Mouse (Mus musculus): ENCODE measurements around the gene Utrn. TPM values are rescaled to one million over a fixed set of nuclear protein-coding genes. Genes with fewer than 3 reads are reported as not detected.

The Utrn gene
- polyA plus RNA-seq, 1 experiment from 2014 or later = 89.8 TPM

DNA sequence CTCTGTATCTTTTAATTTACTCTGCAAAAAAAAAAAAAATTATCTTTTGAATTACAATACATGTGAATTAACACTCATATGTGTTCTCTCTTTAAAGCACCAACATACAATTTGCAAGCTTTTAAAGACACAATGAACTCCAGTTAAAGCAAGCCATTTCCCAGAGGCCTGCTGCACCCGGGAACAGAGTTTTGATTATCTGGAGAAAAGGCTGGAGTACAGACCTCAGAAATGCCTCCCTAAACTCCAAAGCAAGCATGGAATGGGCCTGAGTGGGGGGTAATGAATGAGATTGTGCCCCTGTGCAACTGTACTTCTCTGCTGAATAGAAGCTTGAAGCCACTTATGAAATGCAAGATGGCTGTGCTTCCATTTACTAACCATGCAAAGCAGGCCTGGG lies 281.8 kb downstream of the Utrn start:
- Histone ChIP-seq H3K4me3 (replicated peaks) (no peak overlapping the region), H3K27ac (replicated peaks) (no peak overlapping the region), H3K9me3 (replicated peaks) (no peaks in the 10 kb centered on the region), H3K4me1 (no peaks in the 10 kb centered on the region), H3K27me3 (no peaks in the 10 kb centered on the region), H3K36me3 (no peaks in the 10 kb centered on the region), H3K4me2 (replicated peaks) (no peak overlapping the region), H3K9ac (no peak overlapping the region)
- ATAC-seq (ENCODE audit: insufficient number of reproducible peaks, low FRiP score, low TSS enrichment, low read depth) = no peak
- 72% methylated on average over 1 of the region's 1 CpGs for WGBS

DNA sequence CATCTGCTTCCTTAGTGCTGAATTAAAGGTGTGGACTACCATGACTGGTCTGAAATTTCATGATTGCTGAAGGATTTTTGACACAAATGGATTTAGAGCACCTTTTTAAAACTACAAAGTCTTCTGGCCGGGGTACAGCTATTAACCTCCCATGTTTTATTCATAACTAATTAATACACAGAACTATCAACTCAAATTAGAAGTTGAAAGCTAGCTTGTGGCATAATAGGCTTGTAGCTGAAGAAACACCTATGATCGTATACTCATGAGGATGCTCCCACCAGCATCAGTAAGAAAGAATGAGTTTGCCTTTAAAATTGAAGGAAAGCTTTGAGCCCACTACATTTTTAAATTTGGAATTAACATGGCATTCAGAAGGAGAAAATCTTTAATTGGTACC lies 282.3 kb downstream of the Utrn start:
- Histone ChIP-seq H3K36me3 (no peaks in the 10 kb centered on the region), H3K9ac (no peak overlapping the region), H3K27ac (replicated peaks) (no peak overlapping the region), H3K27me3 (no peaks in the 10 kb centered on the region), H3K9me3 (replicated peaks) (no peaks in the 10 kb centered on the region), H3K4me2 (replicated peaks) (no peak overlapping the region), H3K4me3 (replicated peaks) (no peak overlapping the region), H3K4me1 (no peaks in the 10 kb centered on the region)
- ATAC-seq (ENCODE audit: insufficient number of reproducible peaks, low FRiP score, low TSS enrichment, low read depth) = no peak
- WGBS = 90% methylated on average over 2 of the region's 2 CpGs

- Histone ChIP-seq H3K4me1 (no peaks in the 10 kb centered on the region), H3K4me2 (replicated peaks) (no peak overlapping the region), H3K27ac (replicated peaks) (no peak overlapping the region), H3K4me3 (replicated peaks) (no peak overlapping the region), H3K9ac (no peak overlapping the region), H3K27me3 (no peaks in the 10 kb centered on the region), H3K9me3 (replicated peaks) (no peaks in the 10 kb centered on the region), H3K36me3 (no peaks in the 10 kb centered on the region)
- 70% methylated on average over 1 of the region's 1 CpGs for WGBS
- no peak for ATAC-seq (ENCODE audit: insufficient number of reproducible peaks, low FRiP score, low TSS enrichment, low read depth)
Measured at GRCm38 (mm10) chr10:12586200-12586599, 283.0 kb downstream of the Utrn start.

GRCm38 (mm10) chr10:12583473-12583872 lies 285.7 kb downstream of the Utrn start:
- no peak overlapping the region for H3K4me2 ChIP-seq (replicated peaks)

DNA sequence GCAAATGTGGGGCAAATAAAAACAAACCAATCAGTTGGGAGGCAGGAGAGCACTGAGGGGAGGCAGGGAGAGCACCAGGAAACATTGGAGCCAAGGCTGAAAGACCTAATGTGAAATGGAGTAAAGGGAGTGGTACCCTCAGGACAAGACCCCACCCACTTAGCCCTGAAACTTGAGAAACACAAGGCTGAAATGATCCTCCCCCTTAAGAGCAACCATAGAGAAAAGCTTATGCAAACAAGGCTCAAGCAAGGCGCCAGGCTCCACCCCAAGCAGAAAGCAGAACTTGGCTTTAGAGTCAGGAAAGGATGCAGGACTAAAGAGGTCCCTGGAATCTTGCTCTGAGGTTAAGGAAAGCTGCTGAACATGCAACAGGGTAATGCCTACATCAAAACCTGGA lies 290.1 kb downstream of the Utrn start:
- no peak overlapping the region for H3K9ac ChIP-seq
- no peaks in the 10 kb centered on the region for H3K36me3 ChIP-seq
- peak; percentile 69 for ATAC-seq (ENCODE audit: insufficient number of reproducible peaks, low FRiP score, low TSS enrichment, low read depth)
- H3K27ac ChIP-seq (replicated peaks) = 0 out of 2 replicates have a peak overlapping the region, but pooled peaks have one; percentile 29
- H3K4me3 ChIP-seq (replicated peaks) = no peak overlapping the region
- H3K4me2 ChIP-seq (replicated peaks) = no peak overlapping the region
- 28% methylated on average over 1 of the region's 1 CpGs for WGBS
- no peaks in the 10 kb centered on the region for H3K27me3 ChIP-seq
- H3K4me1 ChIP-seq = peaks cover 29% of the 10 kb centered on the region
- H3K9me3 ChIP-seq (replicated peaks) = no peaks in the 10 kb centered on the region

More at GRCm38 (mm10) chr10:12583473-12583872, 285.7 kb downstream of the Utrn start:
- Histone ChIP-seq H3K27me3 (no peaks in the 10 kb centered on the region), H3K36me3 (no peaks in the 10 kb centered on the region), H3K4me3 (replicated peaks) (no peak overlapping the region), H3K27ac (replicated peaks) (no peak overlapping the region), H3K9ac (no peak overlapping the region), H3K9me3 (replicated peaks) (no peaks in the 10 kb centered on the region), H3K4me1 (peaks cover 11% of the 10 kb centered on the region)
- 97% methylated on average over 3 of the region's 3 CpGs for WGBS
- ATAC-seq (ENCODE audit: insufficient number of reproducible peaks, low FRiP score, low TSS enrichment, low read depth) = no peak

- no peak overlapping the region for H3K4me2 ChIP-seq (replicated peaks)
- no peaks in the 10 kb centered on the region for H3K27me3 ChIP-seq
- 33% methylated on average over 8 of the region's 8 CpGs for WGBS
- no peaks in the 10 kb centered on the region for H3K9me3 ChIP-seq (replicated peaks)
- no peak overlapping the region for H3K4me3 ChIP-seq (replicated peaks)
- no peak overlapping the region for H3K27ac ChIP-seq (replicated peaks)
- no peaks in the 10 kb centered on the region for H3K36me3 ChIP-seq
- no peak for ATAC-seq (ENCODE audit: insufficient number of reproducible peaks, low FRiP score, low TSS enrichment, low read depth)
- H3K9ac ChIP-seq = no peak overlapping the region
- H3K4me1 ChIP-seq = peaks cover 35% of the 10 kb centered on the region
Measured at GRCm38 (mm10) chr10:12575849-12576435, 293.2 kb downstream of the Utrn start.

DNA sequence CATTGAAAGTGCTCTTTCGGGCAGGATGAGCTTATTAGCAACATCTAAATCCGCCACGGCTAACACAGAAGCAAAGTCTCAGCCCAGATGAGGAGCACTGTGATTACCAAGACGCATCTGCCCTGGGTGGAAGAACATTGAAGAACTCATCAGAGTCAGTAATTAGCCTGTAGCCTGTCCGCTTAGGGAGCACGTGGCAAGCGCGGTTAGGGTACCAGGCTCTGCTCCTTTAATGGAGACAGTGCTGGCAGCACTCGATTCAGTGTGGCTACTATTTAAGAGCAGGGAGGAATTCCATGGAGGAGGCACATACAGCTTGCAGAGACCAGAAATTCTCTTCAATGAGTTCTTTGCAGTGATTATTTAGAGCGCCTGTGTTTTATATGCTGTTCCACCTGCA lies 294.4 kb downstream of the Utrn start:
- WGBS = 42% methylated on average over 10 of the region's 10 CpGs
- Histone ChIP-seq H3K4me1 (peaks cover 35% of the 10 kb centered on the region), H3K9ac (no peak overlapping the region), H3K36me3 (no peaks in the 10 kb centered on the region), H3K27me3 (no peaks in the 10 kb centered on the region), H3K9me3 (replicated peaks) (no peaks in the 10 kb centered on the region), H3K4me2 (replicated peaks) (no peak overlapping the region), H3K27ac (replicated peaks) (no peak overlapping the region), H3K4me3 (replicated peaks) (no peak overlapping the region)
- no peak for ATAC-seq (ENCODE audit: insufficient number of reproducible peaks, low FRiP score, low TSS enrichment, low read depth)

DNA sequence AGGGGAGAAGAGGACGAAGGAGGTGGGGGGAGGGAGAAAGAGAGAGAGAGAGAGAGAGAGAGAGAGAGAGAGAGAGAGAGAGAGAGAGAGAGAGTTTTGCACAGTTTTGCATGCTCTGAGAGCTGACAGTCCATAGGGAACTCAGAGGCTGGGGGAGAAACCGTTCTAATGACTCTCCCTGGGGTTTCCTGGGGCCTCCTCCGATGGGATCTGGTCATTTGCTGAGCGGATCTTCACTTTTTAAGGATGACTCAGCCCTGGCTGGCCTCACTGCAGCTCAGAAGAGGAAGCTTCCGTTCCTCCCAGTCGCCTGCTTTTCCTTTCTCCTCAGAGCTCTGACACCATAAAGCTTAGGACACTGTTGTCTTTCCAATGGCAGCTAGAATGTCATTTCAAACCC lies 295.6 kb downstream of the Utrn start:
- H3K4me1 ChIP-seq = peaks cover 25% of the 10 kb centered on the region
- no peak; the same call in 1 of the 2 replicates for ATAC-seq (ENCODE audit: insufficient number of reproducible peaks, low FRiP score, low TSS enrichment, low read depth)
- H3K9me3 ChIP-seq (replicated peaks) = no peaks in the 10 kb centered on the region
- no peaks in the 10 kb centered on the region for H3K36me3 ChIP-seq
- 18% methylated on average over 6 of the region's 6 CpGs for WGBS
- no peak overlapping the region for H3K4me2 ChIP-seq (replicated peaks)
- no peak overlapping the region for H3K27ac ChIP-seq (replicated peaks)
- H3K27me3 ChIP-seq = no peaks in the 10 kb centered on the region
- H3K9ac ChIP-seq = no peak overlapping the region
- no peak overlapping the region for H3K4me3 ChIP-seq (replicated peaks)

GRCm38 (mm10) chr10:12572759-12573158 lies 296.4 kb downstream of the Utrn start:
- Histone ChIP-seq H3K27ac (replicated peaks) (no peak overlapping the region), H3K9me3 (replicated peaks) (no peaks in the 10 kb centered on the region), H3K4me1 (peaks cover 24% of the 10 kb centered on the region), H3K36me3 (no peaks in the 10 kb centered on the region), H3K9ac (no peak overlapping the region), H3K4me2 (replicated peaks) (no peak overlapping the region), H3K27me3 (no peaks in the 10 kb centered on the region), H3K4me3 (replicated peaks) (no peak overlapping the region)
- 47% methylated on average over 4 of the region's 4 CpGs for WGBS
- ATAC-seq (ENCODE audit: insufficient number of reproducible peaks, low FRiP score, low TSS enrichment, low read depth) = no peak

GRCm38 (mm10) chr10:12564425-12564824 lies 304.7 kb downstream of the Utrn start:
- 72% methylated on average over 4 of the region's 4 CpGs for WGBS
- H3K9ac ChIP-seq = no peak overlapping the region
- no peaks in the 10 kb centered on the region for H3K36me3 ChIP-seq
- H3K4me3 ChIP-seq (replicated peaks) = no peak overlapping the region
- ATAC-seq (ENCODE audit: insufficient number of reproducible peaks, low FRiP score, low TSS enrichment, low read depth) = no peak
- no peak overlapping the region for H3K27ac ChIP-seq (replicated peaks)
- no peak overlapping the region for H3K4me2 ChIP-seq (replicated peaks)
- no peaks in the 10 kb centered on the region for H3K9me3 ChIP-seq (replicated peaks)
- H3K27me3 ChIP-seq = no peaks in the 10 kb centered on the region
- no peaks in the 10 kb centered on the region for H3K4me1 ChIP-seq

GRCm38 (mm10) chr10:12558810-12559209 lies 310.4 kb downstream of the Utrn start:
- H3K9ac ChIP-seq = no peak overlapping the region
- H3K27me3 ChIP-seq = no peaks in the 10 kb centered on the region
- WGBS = 79% methylated on average over 5 of the region's 5 CpGs
- H3K4me1 ChIP-seq = no peaks in the 10 kb centered on the region
- ATAC-seq (ENCODE audit: insufficient number of reproducible peaks, low FRiP score, low TSS enrichment, low read depth) = no peak
- no peaks in the 10 kb centered on the region for H3K36me3 ChIP-seq
- H3K4me3 ChIP-seq (replicated peaks) = no peak overlapping the region
- H3K4me2 ChIP-seq (replicated peaks) = no peak overlapping the region
- H3K9me3 ChIP-seq (replicated peaks) = no peaks in the 10 kb centered on the region
- H3K27ac ChIP-seq (replicated peaks) = no peak overlapping the region

- 74% methylated on average over 2 of the region's 2 CpGs for WGBS
- no peak for ATAC-seq (ENCODE audit: insufficient number of reproducible peaks, low FRiP score, low TSS enrichment, low read depth)
- H3K4me1 ChIP-seq = peaks cover 10% of the 10 kb centered on the region
- H3K4me3 ChIP-seq (replicated peaks) = no peak overlapping the region
- H3K4me2 ChIP-seq (replicated peaks) = no peak overlapping the region
- H3K27me3 ChIP-seq = no peaks in the 10 kb centered on the region
- H3K9me3 ChIP-seq (replicated peaks) = no peaks in the 10 kb centered on the region
- no peak overlapping the region for H3K9ac ChIP-seq
- H3K27ac ChIP-seq (replicated peaks) = no peak overlapping the region
- no peaks in the 10 kb centered on the region for H3K36me3 ChIP-seq
Measured at GRCm38 (mm10) chr10:12554090-12554718, 315.0 kb downstream of the Utrn start.

All from embryonic facial prominence, embryonic 15.5 days (tissue).